Mouse (Mus musculus) megakaryocyte, embryonic 14.5 days (primary cell): ENCODE data around the gene Gm16181. TPM values are rescaled to one million over a fixed set of nuclear protein-coding genes. Genes with fewer than 3 reads are reported as not detected.

ENCODE experiments used
- H3K27me3 ChIP-seq: replicated peaks from 2 replicates; pipeline ENCODE3; 2012; ENCODE audit warnings: inconsistent platforms
- H3K36me3 ChIP-seq: replicated peaks from 2 replicates; pipeline ENCODE3; 2012; ENCODE audit warnings: low read length, inconsistent platforms, mixed read lengths
- H3K4me1 ChIP-seq: 2 replicates; pipeline ENCODE4 v1.6.1; 2012; ENCODE audit warnings: inconsistent platforms
- H3K4me3 ChIP-seq: replicated peaks from 2 replicates; pipeline ENCODE3; 2012; ENCODE audit warnings: moderate library complexity, mild to moderate bottlenecking, inconsistent platforms
- H3K9me3 ChIP-seq: 2 replicates; pipeline ENCODE4 v1.6.1; 2012; ENCODE audit warnings: inconsistent platforms
- FLI1 ChIP-seq: IDR thresholded peaks from 2 replicates; pipeline ENCODE4 v1.6.1; 2012; ENCODE audit warnings: low read length, inconsistent platforms, mixed read lengths
- GATA1 ChIP-seq: IDR thresholded peaks from 3 replicates; pipeline ENCODE4 v1.6.1; 2012; ENCODE audit warnings: mixed read lengths, low read length, inconsistent platforms, borderline replicate concordance
- polyA plus RNA-seq: library from polyadenylated mRNA; stranded (reverse); fragments of >175 nt; gene quantifications from 2 replicates; pipeline ENCODE4 v1.2.3, GENCODE M21; 2012; ENCODE audit warnings: low replicate concordance; ENCODE audit not compliant: insufficient read depth

Gm16181 gene
- polyA plus RNA-seq, 1 experiment = not detected

DNA sequence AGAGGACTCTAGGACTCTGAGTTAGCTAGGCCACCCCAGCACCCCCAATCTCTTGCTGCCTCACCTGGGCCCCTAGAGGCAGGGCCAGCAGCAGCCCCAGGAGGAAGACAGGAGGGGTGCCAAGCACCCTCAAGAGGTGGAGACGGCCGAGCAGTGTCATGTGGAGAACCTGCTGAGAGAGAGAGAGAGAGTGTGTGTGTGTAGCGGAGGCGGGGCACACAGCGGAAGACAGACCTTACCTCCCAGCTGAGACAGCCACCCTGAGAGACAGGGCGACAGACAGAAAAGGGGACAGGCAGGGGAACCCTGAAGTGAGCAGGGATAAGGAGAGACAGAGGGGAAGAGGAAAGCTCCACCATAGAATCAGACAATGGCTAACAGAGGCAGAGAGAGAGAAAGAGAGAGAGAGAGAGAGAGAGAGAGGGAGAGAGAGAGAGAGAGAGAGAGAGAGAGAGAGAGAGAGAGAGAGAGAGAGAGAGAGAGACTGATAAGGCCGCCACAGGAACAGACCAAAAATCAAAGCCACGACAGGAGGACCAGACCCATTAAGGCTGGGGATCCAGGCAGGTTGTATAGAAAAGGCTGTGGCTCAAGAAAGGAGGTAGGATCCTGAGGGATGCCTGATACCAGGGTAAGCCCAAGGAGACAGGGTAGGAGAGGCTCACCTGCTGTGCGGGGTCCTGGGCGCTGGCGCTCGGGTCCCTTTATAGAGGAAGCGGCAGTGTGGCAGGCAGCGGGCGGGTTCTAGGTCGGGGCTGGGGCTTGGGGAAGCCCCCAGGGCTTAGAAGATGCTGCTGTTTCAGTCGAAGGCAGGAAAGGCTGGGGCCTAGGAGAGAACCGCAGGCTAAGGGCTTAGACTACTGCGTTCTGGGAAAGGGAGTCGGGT, 15.9 kb upstream of the Gm16181 start, which contains the start of gene Lta:
Gene Lta (minus strand): TSS at position 858 of the 886 bp plus-strand sequence.
- peaks cover 74% of the 10 kb centered on the region for H3K4me1 ChIP-seq
- TF ChIP-seq GATA1 (no peak), FLI1 (no peak)
- H3K4me3 ChIP-seq = no peak within 1 kb of the TSS
- H3K36me3 ChIP-seq = peaks cover 6% of the 10 kb centered on the region
- H3K27me3 ChIP-seq = peaks cover 15% of the 10 kb centered on the region
- no peaks in the 10 kb centered on the region for H3K9me3 ChIP-seq

DNA sequence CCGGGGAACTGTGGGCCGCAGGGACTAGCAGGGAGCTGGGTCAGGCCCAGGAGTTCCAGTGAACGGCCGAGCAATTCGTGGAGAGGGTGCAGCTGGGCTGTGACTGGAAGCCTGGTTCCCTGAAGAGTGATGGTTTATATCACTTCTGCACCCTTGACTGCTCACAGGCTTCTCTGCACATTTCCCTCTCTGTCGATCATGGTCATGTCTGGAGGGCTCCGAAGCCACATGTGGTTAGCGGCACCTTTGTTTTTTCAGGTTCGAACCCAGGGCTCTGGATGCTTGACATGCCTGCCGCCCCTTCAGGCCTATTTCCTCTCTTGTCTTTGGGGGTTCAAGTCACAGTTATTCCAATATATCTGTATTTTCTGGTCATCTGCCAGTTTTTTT, 15.3 kb upstream of the Gm16181 start:
- Histone ChIP-seq H3K4me1 (peaks cover 74% of the 10 kb centered on the region), H3K27me3 (peaks cover 15% of the 10 kb centered on the region), H3K36me3 (no peaks in the 10 kb centered on the region), H3K9me3 (no peaks in the 10 kb centered on the region), H3K4me3 (no peak overlapping the region)
- TF ChIP-seq FLI1 = no peak
- TF ChIP-seq GATA1 = no peak

DNA sequence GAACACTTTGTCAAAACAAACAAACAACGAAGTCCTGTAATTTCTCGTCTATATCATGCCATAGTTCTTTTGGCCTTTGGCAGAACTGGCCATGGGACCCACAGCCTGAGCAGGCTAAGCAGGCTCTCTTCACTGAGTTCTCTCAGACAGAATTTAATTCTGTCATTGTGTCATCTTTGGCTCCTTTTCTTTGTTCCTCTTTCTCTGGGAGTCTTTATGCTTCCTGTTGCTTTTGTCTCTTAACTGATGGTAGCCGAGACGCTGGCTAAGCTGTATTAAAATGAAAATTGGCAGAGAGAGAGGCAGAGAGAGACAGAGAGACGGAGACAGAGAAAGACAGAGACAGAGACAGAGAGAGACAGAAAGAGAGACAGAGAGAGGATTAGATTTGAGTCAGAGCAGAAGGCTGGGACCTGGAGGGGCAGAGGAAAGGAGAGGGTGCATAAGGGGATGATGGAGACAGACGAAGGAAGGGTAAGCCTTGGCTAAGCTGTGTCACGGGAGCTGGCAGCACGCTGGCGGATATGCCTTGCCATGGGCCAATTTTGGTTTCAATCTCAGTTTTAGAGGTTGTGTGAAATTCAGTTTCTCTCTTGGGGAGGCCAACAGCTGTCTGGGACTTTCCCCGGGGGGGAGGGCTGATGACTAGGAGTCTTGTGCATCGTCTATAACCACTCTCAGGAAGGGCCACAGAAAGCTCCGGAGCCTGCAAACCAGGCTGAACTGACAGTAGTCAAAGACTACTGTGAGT, 10.7 kb upstream of the Gm16181 start:
- Histone ChIP-seq H3K36me3 (no peaks in the 10 kb centered on the region), H3K4me3 (peak overlapping the region; percentile 73), H3K9me3 (no peaks in the 10 kb centered on the region), H3K4me1 (peaks cover 57% of the 10 kb centered on the region), H3K27me3 (peaks cover under 1% of the 10 kb centered on the region)
- TF ChIP-seq GATA1 (no peak), FLI1 (no peak)

DNA sequence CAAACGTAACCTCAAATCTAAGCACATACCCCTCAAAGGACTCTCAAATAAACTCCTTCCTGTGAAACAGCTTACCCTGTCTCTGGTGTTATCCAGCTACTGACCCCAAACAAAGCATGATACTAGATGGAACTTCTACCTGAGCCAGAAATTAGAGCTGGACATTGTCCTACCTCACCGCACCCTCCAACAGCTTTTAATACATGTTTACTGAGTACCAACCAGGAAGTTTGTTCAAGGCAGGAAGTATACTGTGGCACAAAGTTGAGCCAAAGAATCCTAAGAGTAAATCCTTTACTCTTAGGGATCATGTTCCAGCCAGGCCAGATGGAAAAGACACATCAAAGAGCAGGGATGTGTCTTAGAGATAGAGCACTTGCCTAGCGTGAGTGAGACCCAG, 10.0 kb upstream of the Gm16181 start:
- H3K9me3 ChIP-seq = no peaks in the 10 kb centered on the region
- H3K4me3 ChIP-seq = no peak overlapping the region
- TF ChIP-seq GATA1 (no peak), FLI1 (no peak)
- H3K36me3 ChIP-seq = no peaks in the 10 kb centered on the region
- peaks cover 58% of the 10 kb centered on the region for H3K4me1 ChIP-seq
- H3K27me3 ChIP-seq = no peaks in the 10 kb centered on the region

DNA sequence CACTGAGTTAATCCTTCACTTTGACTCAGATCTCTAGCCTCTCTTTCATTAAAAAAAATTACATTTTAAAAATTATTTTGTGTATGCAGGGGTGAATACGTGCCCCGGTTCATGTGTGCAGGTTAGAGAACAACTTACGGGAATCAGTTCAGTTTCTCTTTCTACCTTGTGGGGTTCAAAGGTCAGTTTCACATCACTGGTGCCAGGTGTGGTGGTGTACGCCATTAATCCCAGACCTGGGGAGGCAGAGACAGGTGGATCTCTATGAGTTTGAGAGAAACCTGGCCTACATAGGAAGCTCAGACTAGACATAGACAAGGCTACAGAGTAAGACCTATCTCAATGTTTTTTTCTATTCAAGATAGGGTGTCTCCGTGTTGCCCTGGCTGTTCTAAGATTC, 7.6 kb upstream of the Gm16181 start:
- no peaks in the 10 kb centered on the region for H3K27me3 ChIP-seq
- peaks cover 75% of the 10 kb centered on the region for H3K4me1 ChIP-seq
- H3K36me3 ChIP-seq = peaks cover 2% of the 10 kb centered on the region
- H3K4me3 ChIP-seq = no peak overlapping the region
- no peak for TF ChIP-seq GATA1
- no peak for TF ChIP-seq FLI1
- no peaks in the 10 kb centered on the region for H3K9me3 ChIP-seq

DNA sequence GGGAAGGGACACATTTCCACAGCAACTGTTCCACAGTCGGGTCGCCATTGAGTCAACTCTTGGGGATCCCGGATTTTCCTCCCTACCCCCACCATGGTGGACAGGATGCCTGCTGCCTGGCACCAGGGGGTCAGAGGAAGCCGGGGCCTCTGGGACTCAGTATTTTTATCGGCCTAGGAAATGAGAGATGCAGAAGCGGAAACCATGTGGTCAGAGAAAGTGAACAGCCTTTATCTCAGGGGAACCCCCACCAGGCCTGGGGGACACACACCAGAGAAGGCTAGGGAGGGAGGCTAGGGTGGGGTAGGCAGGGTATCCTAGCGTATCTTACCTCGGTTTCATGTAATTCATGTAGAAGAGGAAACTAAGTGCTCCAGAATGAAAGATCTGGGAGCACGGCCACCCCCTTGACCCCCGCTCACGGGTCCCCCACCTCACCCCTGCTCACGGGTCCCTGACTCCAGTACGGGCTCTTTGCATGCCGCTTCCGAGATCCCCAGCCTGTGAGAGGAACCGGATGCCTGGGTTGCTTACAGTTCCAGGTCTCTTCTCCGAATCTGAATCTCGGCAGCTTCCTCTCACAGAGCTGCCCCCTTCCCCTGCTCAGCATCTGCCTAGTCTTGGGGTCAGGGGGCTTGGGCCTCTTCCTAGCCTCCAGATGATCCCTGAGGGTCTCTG, 2.0 kb upstream of the Gm16181 start:
- Histone ChIP-seq H3K4me1 (peaks cover 93% of the 10 kb centered on the region), H3K4me3 (peak overlapping the region; percentile 81), H3K9me3 (no peaks in the 10 kb centered on the region), H3K27me3 (no peaks in the 10 kb centered on the region), H3K36me3 (peaks cover 34% of the 10 kb centered on the region)
- TF ChIP-seq GATA1 (no peak; the same call in 2 of the 3 replicates), FLI1 (no peak)

DNA sequence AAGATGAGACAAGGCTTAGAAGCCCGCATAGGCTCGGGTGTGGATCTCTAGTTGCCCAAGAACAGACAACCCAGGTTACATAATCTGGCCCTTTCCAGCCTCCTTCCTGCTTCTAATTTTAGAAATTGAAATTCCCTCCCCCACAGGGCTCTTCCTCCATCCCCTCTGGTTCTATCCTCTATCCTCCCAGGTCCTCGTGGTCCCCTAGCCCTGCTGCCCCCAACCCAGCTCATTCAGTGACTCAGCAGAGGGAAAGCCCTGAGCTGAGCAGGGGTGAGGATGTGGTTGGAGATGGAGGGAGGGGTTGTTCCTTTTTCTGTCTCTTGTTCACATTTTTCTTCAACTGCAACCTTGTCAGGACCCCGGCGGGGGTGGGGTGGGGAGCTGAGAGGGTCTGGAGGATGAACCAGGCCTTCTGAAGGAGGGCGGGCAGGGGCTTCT, 1.0 kb upstream of the Gm16181 start:
- Histone ChIP-seq H3K4me3 (peak overlapping the region; percentile 81), H3K27me3 (no peaks in the 10 kb centered on the region), H3K9me3 (no peaks in the 10 kb centered on the region), H3K4me1 (peaks cover 90% of the 10 kb centered on the region), H3K36me3 (peaks cover 36% of the 10 kb centered on the region)
- TF ChIP-seq GATA1 (no peak), FLI1 (no peak)

DNA sequence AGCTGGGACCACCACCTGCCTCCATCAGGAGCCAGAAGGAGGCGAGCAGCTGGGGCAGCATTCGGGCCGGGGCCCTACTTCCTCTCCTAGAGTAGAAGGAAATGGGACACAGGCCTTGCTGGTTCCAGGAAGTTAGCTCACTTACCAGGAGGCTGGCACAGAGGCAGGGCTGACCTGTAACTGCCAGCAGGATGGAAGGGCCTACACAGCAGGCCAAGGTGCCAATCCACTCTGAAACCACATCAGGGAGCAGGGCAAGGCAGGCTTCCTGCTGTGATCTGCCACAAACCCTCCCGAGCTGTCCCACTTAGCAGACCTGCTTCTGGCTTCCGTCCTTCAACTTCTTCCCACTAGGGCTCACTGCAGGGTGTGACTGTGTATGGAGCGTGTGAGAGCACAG, 1.7 kb downstream of the Gm16181 start:
- H3K36me3 ChIP-seq = peaks cover 56% of the 10 kb centered on the region
- peaks cover 92% of the 10 kb centered on the region for H3K4me1 ChIP-seq
- no peaks in the 10 kb centered on the region for H3K27me3 ChIP-seq

DNA sequence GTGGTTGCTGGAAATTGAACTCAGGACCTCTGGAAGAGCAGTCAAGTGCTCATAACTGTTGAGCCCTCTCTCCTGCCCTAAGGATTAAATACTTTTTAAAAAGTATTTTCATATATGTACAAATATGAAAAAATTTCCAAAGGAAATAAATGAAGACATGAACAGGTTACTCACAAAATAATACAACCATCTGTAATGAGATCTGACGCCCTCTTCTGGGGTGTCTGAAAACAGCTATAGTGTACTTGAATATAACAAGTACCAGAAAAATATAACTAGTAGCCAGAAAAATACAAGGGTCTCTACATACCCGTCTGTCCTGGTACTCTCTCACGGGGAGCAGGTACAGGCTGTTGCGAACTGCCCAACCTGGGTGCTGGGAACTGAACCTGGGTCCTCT, 4.0 kb downstream of the Gm16181 start:
- Histone ChIP-seq H3K4me3 (no peak overlapping the region), H3K9me3 (no peaks in the 10 kb centered on the region), H3K4me1 (peaks cover 90% of the 10 kb centered on the region), H3K36me3 (peaks cover 80% of the 10 kb centered on the region), H3K27me3 (no peaks in the 10 kb centered on the region)
- TF ChIP-seq FLI1 (no peak), GATA1 (no peak)

More for the DNA sequence above, 1.7 kb downstream of the Gm16181 start:
- Histone ChIP-seq H3K9me3 (no peaks in the 10 kb centered on the region), H3K4me3 (peak overlapping the region; percentile 80)
- TF ChIP-seq GATA1 (peak; percentile 71; the same call in 1 of the 3 replicates), FLI1 (no peak)

DNA sequence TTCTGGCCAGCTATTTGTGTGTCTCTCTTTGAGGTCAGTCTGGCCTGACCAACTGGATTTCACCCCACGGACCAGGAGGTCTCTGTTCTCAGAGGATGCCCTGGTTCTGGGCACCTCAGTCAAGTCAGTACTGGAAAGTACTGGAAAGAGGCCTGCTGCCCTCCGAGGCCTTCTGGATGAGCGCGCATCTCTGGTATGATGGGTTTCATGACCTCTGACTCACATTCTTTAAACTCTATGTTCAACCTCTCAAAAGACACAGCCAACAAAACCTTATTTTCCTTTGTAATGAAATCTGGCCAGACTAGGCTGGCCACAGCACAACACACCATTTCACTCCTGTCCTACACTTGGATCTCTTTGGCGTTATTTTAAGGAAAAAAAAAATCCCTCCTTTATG, 4.8 kb downstream of the Gm16181 start:
- H3K4me3 ChIP-seq = no peak overlapping the region
- TF ChIP-seq FLI1 (no peak), GATA1 (no peak)
- peaks cover 88% of the 10 kb centered on the region for H3K4me1 ChIP-seq
- H3K9me3 ChIP-seq = no peaks in the 10 kb centered on the region
- H3K36me3 ChIP-seq = peaks cover 80% of the 10 kb centered on the region
- H3K27me3 ChIP-seq = no peaks in the 10 kb centered on the region
